Mouse (Mus musculus) CH12.LX (cell line): Measurements from ENCODE around the gene Wnt2. TPM values are rescaled to one million over a fixed set of nuclear protein-coding genes. Genes with fewer than 3 reads are reported as not detected.

Source experiments
- DNase-seq: peaks from one replicate; pipeline ENCODE4 v3.0.0-alpha.2; 2013; ENCODE audit errors: extremely low read depth
- H3K27ac ChIP-seq: 2 replicates; pipeline ENCODE4 v1.5.1; 2012; ENCODE audit warnings: low read depth, mild to moderate bottlenecking, control low read depth, moderate library complexity; ENCODE audit not compliant: insufficient read depth
- H3K27me3 ChIP-seq: replicated peaks from 2 replicates; pipeline ENCODE3; 2012; ENCODE audit warnings: inconsistent platforms
- H3K36me3 ChIP-seq, 2 experiments: replicated peaks in 1 of 2; 2 replicates each; pipeline versions ENCODE3 to v1.6.1; 2012; ENCODE audit warnings: inconsistent platforms in 1 of 2, low read length in 1 of 2, mild to moderate bottlenecking in 1 of 2, mixed read lengths in 1 of 2, moderate library complexity in 1 of 2; ENCODE audit not compliant: control insufficient read depth in 1 of 2, insufficient read depth in 1 of 2
- H3K4me1 ChIP-seq, 2 experiments: 2 replicates each; pipeline ENCODE4 v1.6.1; 2012; ENCODE audit warnings: inconsistent platforms in 1 of 2, moderate library complexity in 1 of 2; ENCODE audit not compliant: insufficient read depth in 2 of 2, control insufficient read depth in 1 of 2
- H3K4me2 ChIP-seq: 2 replicates; pipeline ENCODE4 v1.6.1; 2012; ENCODE audit warnings: low read depth, mild to moderate bottlenecking, control low read depth; ENCODE audit not compliant: poor library complexity, insufficient read depth, severe bottlenecking
- H3K4me3 ChIP-seq, 3 experiments: fragments of 150-350 bp in 1 of 3; sonication (generic) in 1 of 3; replicated peaks in 1 of 3; 2 replicates each; pipeline versions ENCODE3 to v1.5.1; 2011 to 2012; ENCODE audit warnings: low read depth in 2 of 3, low read length in 2 of 3, mild to moderate bottlenecking in 2 of 3, moderate library complexity in 2 of 3, control low read depth in 1 of 3, improper control_type of control experiment in 1 of 3, inconsistent platforms in 1 of 3, mixed read lengths in 1 of 3; ENCODE audit not compliant: poor library complexity in 1 of 3
- H3K79me2 ChIP-seq: replicated peaks from 2 replicates; pipeline ENCODE4 v1.6.1; 2012; ENCODE audit warnings: mild to moderate bottlenecking, moderate library complexity; ENCODE audit not compliant: control insufficient read depth, poor library complexity, insufficient read depth, severe bottlenecking; ENCODE audit errors: extremely low read depth
- H3K9ac ChIP-seq: 2 replicates; pipeline ENCODE4 v1.6.1; 2012; ENCODE audit warnings: low read depth, mild to moderate bottlenecking, control low read depth, moderate library complexity; ENCODE audit not compliant: insufficient read depth
- H3K9me3 ChIP-seq: replicated peaks from 2 replicates; pipeline ENCODE3; 2012; ENCODE audit warnings: low read length, inconsistent platforms, mixed read lengths
- CHD1 ChIP-seq: IDR thresholded peaks from 2 replicates; pipeline ENCODE4 v1.6.1; 2012; ENCODE audit warnings: low read depth, low read length, improper control_type of control experiment, inconsistent platforms
- CHD2 ChIP-seq: IDR thresholded peaks from 2 replicates; pipeline ENCODE4 v1.6.1; 2011; ENCODE audit warnings: low read length, improper control_type of control experiment
- CTCF ChIP-seq, 2 experiments: IDR thresholded peaks in 1 of 2; conservative IDR thresholded peaks in 1 of 2; 2 replicates each; pipeline ENCODE4 v1.5.1; 2011 to 2012; ENCODE audit warnings: low read depth in 2 of 2, low read length in 2 of 2, improper control_type of control experiment in 1 of 2, inconsistent platforms in 1 of 2, mild to moderate bottlenecking in 1 of 2, moderate library complexity in 1 of 2
- ELF1 ChIP-seq: IDR thresholded peaks from 2 replicates; pipeline ENCODE4 v1.6.1; 2014; ENCODE audit warnings: low read depth, mild to moderate bottlenecking, inconsistent platforms, low read length, improper control_type of control experiment
- ETS1 ChIP-seq: conservative IDR thresholded peaks from 2 replicates; pipeline ENCODE4 v1.6.1; 2012; ENCODE audit warnings: low read depth, mild to moderate bottlenecking, inconsistent platforms, low read length, improper control_type of control experiment, moderate library complexity
- HCFC1 ChIP-seq: IDR thresholded peaks from 2 replicates; pipeline ENCODE4 v1.6.1; 2012; ENCODE audit warnings: low read depth, mild to moderate bottlenecking, inconsistent platforms, low read length, improper control_type of control experiment
- IRF4 ChIP-seq: IDR thresholded peaks from 2 replicates; pipeline ENCODE4 v1.6.1; 2014; ENCODE audit warnings: low read depth, mild to moderate bottlenecking, inconsistent platforms, low read length, improper control_type of control experiment
- JUND ChIP-seq: conservative IDR thresholded peaks from 2 replicates; pipeline ENCODE4 v1.6.1; 2011; ENCODE audit warnings: low read depth, low read length, improper control_type of control experiment
- MAFK ChIP-seq: IDR thresholded peaks from 2 replicates; pipeline ENCODE4 v1.6.1; 2011; ENCODE audit warnings: low read length, improper control_type of control experiment; ENCODE audit not compliant: insufficient replicate concordance
- MAX ChIP-seq: IDR thresholded peaks from 2 replicates; pipeline ENCODE4 v1.6.1; 2011; ENCODE audit warnings: low read length, improper control_type of control experiment
- MXI1 ChIP-seq: IDR thresholded peaks from 2 replicates; pipeline ENCODE4 v1.6.1; 2011; ENCODE audit warnings: mild to moderate bottlenecking, low read depth, low read length, improper control_type of control experiment
- MYC ChIP-seq: IDR thresholded peaks from 2 replicates; pipeline ENCODE4 v1.6.1; 2011; ENCODE audit warnings: low read depth, mild to moderate bottlenecking, improper control_type of control experiment, low read length
- NELFE ChIP-seq: IDR thresholded peaks from 2 replicates; pipeline ENCODE4 v1.6.1; 2011; ENCODE audit warnings: low read depth, low read length, improper control_type of control experiment
- RAD21 ChIP-seq: IDR thresholded peaks from 2 replicates; pipeline ENCODE4 v1.6.1; 2011; ENCODE audit warnings: low read depth, mild to moderate bottlenecking, low read length, improper control_type of control experiment, moderate library complexity
- SMC3 ChIP-seq: IDR thresholded peaks from 2 replicates; pipeline ENCODE4 v1.6.1; 2011; ENCODE audit warnings: low read depth, low read length, improper control_type of control experiment
- UBTF ChIP-seq: IDR thresholded peaks from 2 replicates; pipeline ENCODE4 v1.6.1; 2012; ENCODE audit warnings: low read depth, mild to moderate bottlenecking, inconsistent platforms, low read length, improper control_type of control experiment, moderate library complexity
- USF2 ChIP-seq: conservative IDR thresholded peaks from 2 replicates; pipeline ENCODE4 v1.6.1; 2011; ENCODE audit warnings: low read depth, low read length, improper control_type of control experiment
- ZKSCAN1 ChIP-seq: IDR thresholded peaks from 2 replicates; pipeline ENCODE4 v1.6.1; 2012; ENCODE audit warnings: low read depth, inconsistent platforms, low read length, improper control_type of control experiment, borderline replicate concordance
- ZMIZ1 ChIP-seq: IDR thresholded peaks from 2 replicates; pipeline ENCODE4 v1.6.1; 2012; ENCODE audit warnings: low read depth, mild to moderate bottlenecking, inconsistent platforms, low read length, improper control_type of control experiment
- dilution Hi-C: fragments of 300-500 bp; cut with MboI; formaldehyde crosslinking; loops from 2 replicates; pipeline ENCODE4 v1.14.3; 2020; ENCODE audit warnings: low sequenced_read_pairs; ENCODE audit not compliant: extremely low pct_unique_long_range_greater_than_20kb, extremely low pct_ligation_motif_present
- in situ Hi-C: fragments of 300-500 bp; cut with MboI; formaldehyde crosslinking; loops from 3 replicates; pipeline ENCODE4 v1.14.3; 2019; ENCODE audit warnings: low sequenced_read_pairs, low pct_ligation_motif_present, low pct_unique_long_range_greater_than_20kb, mixed read lengths
- polyA plus RNA-seq: library from polyadenylated mRNA; unstranded; fragments of >175 nt; gene quantifications from 2 replicates; pipeline ENCODE4 v1.2.1, GENCODE M21; 2012; ENCODE audit warnings: low read depth; ENCODE audit not compliant: insufficient read length
- total RNA-seq, 2 experiments: library from RNA; depleted of rRNA; stranded (reverse); fragments of 300-350 nt in 1 of 2; fragments of >200 nt in 1 of 2; gene quantifications; 2 replicates each; pipeline ENCODE4 v1.2.3; 2012 to 2014

The Wnt2 gene
- total RNA-seq (2012; rRNA removed), result not detected in 2 replicates
- total RNA-seq (2014; rRNA removed), result not detected in 2 replicates
- not detected in 2 replicates for polyA plus RNA-seq

DNA sequence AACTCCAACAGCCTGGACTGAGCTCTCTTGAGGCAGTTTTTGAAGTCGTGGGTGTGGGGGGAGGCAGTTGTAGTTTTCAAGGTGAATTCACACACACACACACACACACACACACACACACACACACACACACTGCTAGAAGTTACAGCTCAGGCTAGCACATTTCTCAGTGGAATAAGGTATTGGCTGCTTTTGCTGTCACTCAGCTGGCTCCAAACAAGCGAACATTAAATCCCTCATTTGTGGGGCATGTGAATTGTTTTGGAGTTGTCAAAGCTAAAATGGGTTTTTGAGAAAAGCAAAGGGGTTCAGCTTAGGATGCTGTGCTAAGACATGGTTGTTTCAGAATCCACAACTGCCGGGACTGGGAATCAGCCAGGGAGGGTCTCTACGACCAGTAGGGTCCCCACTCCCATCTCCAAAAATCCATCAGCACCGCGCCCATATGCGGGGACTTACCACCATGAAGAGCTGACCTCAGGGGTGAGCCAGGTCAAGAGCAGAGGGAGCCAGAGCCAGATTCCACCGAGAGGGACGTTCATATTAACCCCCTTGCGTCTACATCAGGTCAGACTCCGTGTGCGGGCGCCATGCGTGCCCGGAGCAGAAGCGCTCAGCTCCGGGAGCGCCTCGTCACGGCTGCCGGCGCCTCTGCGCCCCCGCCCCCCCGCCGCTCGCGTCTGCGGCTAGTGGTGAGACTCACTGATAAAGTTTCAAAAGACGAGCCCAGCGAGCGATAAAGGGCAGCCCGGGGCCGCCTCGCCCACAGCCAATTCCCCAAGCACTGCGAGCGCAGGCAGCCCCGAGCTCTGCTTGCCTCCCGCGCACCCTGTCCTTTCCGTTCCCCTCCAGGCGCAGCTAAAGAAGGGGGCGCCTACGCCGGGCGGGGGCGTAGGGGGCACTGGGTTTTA, at the start of gene Wnt2:
TSS of gene Wnt2 (minus strand) at position 840 of the 911 bp plus-strand sequence.
- in situ Hi-C loops (no loop called here), dilution Hi-C loops (no loop called here)
- Histone ChIP-seq H3K27me3 (no peaks in the 10 kb centered on the region), H3K79me2 (no peaks in the 10 kb centered on the region), H3K9me3 (no peaks in the 10 kb centered on the region), H3K4me3 (no peak within 1 kb of the TSS), H3K4me2 (no peak within 1 kb of the TSS), H3K27ac (no peak within 1 kb of the TSS), H3K36me3 (no peaks in the 10 kb centered on the region), H3K9ac (no peak within 1 kb of the TSS), H3K4me1 (peaks cover 0 to 2% of the 10 kb centered on the region in 2 experiments; a peak in 1 of 4 replicates)
- DNase-seq, result no peak
- TF ChIP-seq UBTF, result no peak
- TF ChIP-seq MYC, result no peak
- TF ChIP-seq USF2, result no peak
- TF ChIP-seq ELF1, result no peak

DNA sequence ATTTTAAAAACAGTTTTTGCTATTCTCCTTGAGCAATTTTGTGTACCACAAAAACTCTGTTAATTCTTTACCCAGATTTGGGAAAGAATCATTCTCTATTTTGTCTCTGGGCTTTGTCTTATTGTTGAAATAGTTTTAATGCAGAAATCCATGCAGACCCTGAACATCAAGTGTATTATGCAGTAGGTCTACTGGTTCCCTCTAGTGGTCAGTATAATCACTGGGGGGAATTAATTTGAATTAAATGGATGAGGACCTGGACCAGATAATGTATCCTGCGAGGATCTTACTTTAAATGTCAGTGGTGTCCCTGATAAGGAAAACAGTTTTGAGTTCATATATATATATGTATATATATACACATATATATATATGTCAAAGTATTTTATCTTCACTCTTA, 48.2 kb upstream of the Wnt2 start:
- Histone ChIP-seq H3K4me3 (no peak overlapping the region), H3K4me1 (no peaks in the 10 kb centered on the region), H3K9ac (no peak overlapping the region), H3K9me3 (no peaks in the 10 kb centered on the region), H3K79me2 (no peaks in the 10 kb centered on the region), H3K27ac (no peak overlapping the region), H3K27me3 (no peaks in the 10 kb centered on the region), H3K4me2 (no peak overlapping the region), H3K36me3 (no peaks in the 10 kb centered on the region)
- TF ChIP-seq ZKSCAN1 (no peak), HCFC1 (no peak), MXI1 (no peak), JUND (no peak), RAD21 (peak; percentile 70), USF2 (no peak), CHD2 (no peak), IRF4 (no peak), ZMIZ1 (no peak), SMC3 (peak; percentile 50), NELFE (no peak), CTCF (conservative IDR thresholded peaks at IDR 0.05 in 1 of 2, IDR thresholded peaks at IDR 0.05 in 1 of 2; ENCODE audit: low read depth in 2 of 2, low read length in 2 of 2) (peak; percentile 24 to 76; a peak in 3 of 4 replicates), MAX (no peak), MYC (no peak), CHD1 (no peak), MAFK (no peak), ETS1 (no peak)
- in situ Hi-C loops, result loop anchor here (25.0 kb wide), 1 partner anchor 284 kb away; no protein-coding TSS in a partner anchor
- dilution Hi-C loops, result no loop called here
- DNase-seq, result peak; percentile 35
